Mouse (Mus musculus) ES-Bruce4 (cell line): Measurements from ENCODE around the gene Amph.

Experiments used
- CTCF ChIP-seq: IDR thresholded peaks from one replicate; pipeline ENCODE4 v1.8.1; 2011; ENCODE audit warnings: low read depth, low read length
- EP300 ChIP-seq: IDR thresholded peaks from 2 replicates; pipeline ENCODE4 v1.6.1; 2011; ENCODE audit warnings: low read depth, low read length; ENCODE audit not compliant: insufficient read depth
- POLR2A ChIP-seq: IDR thresholded peaks from one replicate; pipeline ENCODE4 v1.8.1; 2011; ENCODE audit warnings: low read length; ENCODE audit not compliant: insufficient read depth

GRCm38 (mm10) chr13:19022310-19022709 lies 74.3 kb downstream of the Amph start:
- TF ChIP-seq EP300 (no peak), CTCF (no peak), POLR2A (no peak)
